Mouse (Mus musculus) stomach, postnatal 0 days (tissue): ENCODE results near the gene Edem2. TPM values are rescaled to one million over a fixed set of nuclear protein-coding genes. Genes with fewer than 3 reads are reported as not detected.

Experiments used
- ATAC-seq: fragments of 200-750 bp; cut with Nextera tagmentation; 2 replicates; pipeline ENCODE4 v1.8.0; 2017; ENCODE audit not compliant: low FRiP score, low TSS enrichment
- DNase-seq: peaks from one replicate; pipeline ENCODE4 v3.0.0-alpha.2; 2016; ENCODE audit warnings: low spot score
- H3K27ac ChIP-seq: fragments of 300-500 bp; sonication (generic); replicated peaks from 2 replicates; pipeline ENCODE4 v1.5.1; 2014; ENCODE audit warnings: mild to moderate bottlenecking, control low read depth
- H3K27me3 ChIP-seq: fragments of 300-500 bp; sonication (generic); 2 replicates; pipeline ENCODE4 v1.6.1; 2014; ENCODE audit warnings: low read length; ENCODE audit not compliant: control insufficient read depth, insufficient read depth
- H3K36me3 ChIP-seq: fragments of 300-500 bp; sonication (generic); 2 replicates; pipeline ENCODE4 v1.6.1; 2014; ENCODE audit warnings: low read length, mixed read lengths; ENCODE audit not compliant: control insufficient read depth, insufficient read depth
- H3K4me1 ChIP-seq: fragments of 300-500 bp; sonication (generic); replicated peaks from 2 replicates; pipeline ENCODE4 v1.6.1; 2014; ENCODE audit warnings: antibody characterized with exemption; ENCODE audit not compliant: control insufficient read depth, insufficient read depth
- H3K4me2 ChIP-seq: fragments of 300-500 bp; sonication (generic); replicated peaks from 2 replicates; pipeline ENCODE4 v1.6.1; 2014; ENCODE audit warnings: low read depth, mild to moderate bottlenecking, control low read depth, moderate library complexity
- H3K4me3 ChIP-seq: fragments of 300-500 bp; sonication (generic); 2 replicates; pipeline ENCODE4 v1.5.1; 2014; ENCODE audit warnings: low read depth, low read length, control low read depth
- H3K9ac ChIP-seq: fragments of 300-500 bp; sonication (generic); 2 replicates; pipeline ENCODE4 v1.6.1; 2014; ENCODE audit warnings: mild to moderate bottlenecking, low read length, control low read depth, mixed read lengths
- H3K9me3 ChIP-seq: fragments of 300-500 bp; sonication (generic); 2 replicates; pipeline ENCODE4 v1.6.1; 2016; ENCODE audit warnings: low read length; ENCODE audit not compliant: control insufficient read depth
- CTCF ChIP-seq: IDR thresholded peaks from 2 replicates; pipeline ENCODE4 v1.5.1; 2016; ENCODE audit warnings: antibody characterized with exemption, low read depth, mild to moderate bottlenecking, moderate library complexity
- EP300 ChIP-seq: optimal IDR thresholded peaks from 2 replicates; pipeline ENCODE3; 2016; ENCODE audit warnings: antibody characterized with exemption
- WGBS: fragments of 180-500 bp; shearing (Covaris S2); extraction: QIAGEN DNeasy Blood & Tissue Kit; methylation state at CpG from one replicate; pipeline ENCODE4 v1.1.7; 2014; 5-methylcytosine and 5-hydroxymethylcytosine counted together
- polyA plus RNA-seq: library from polyadenylated mRNA; unstranded; fragments of >200 nt; fragmentation: Nextera tagmentation; extraction: Ambion mirVana; gene quantifications from 2 replicates; pipeline ENCODE4 v1.2.1, GENCODE M21; 2015

Edem2 gene
- polyA plus RNA-seq, 1 experiment from 2014 or later = 64.9 TPM

GRCm38 (mm10) chr2:155691336-155691722 is 37.9 kb downstream of the Edem2 start:
- Histone ChIP-seq H3K4me2 (peak overlapping the region; percentile 73), H3K27ac (peak overlapping the region; percentile 94), H3K9ac (peak overlapping the region; percentile 97), H3K4me3 (peak overlapping the region; percentile 96), H3K36me3 (no peaks in the 10 kb centered on the region), H3K9me3 (no peaks in the 10 kb centered on the region), H3K27me3 (no peaks in the 10 kb centered on the region), H3K4me1 (no peaks in the 10 kb centered on the region)
- ATAC-seq (no peak), DNase-seq (no peak)
- TF ChIP-seq EP300 = no peak
- TF ChIP-seq CTCF = no peak
- WGBS = under 1% methylated on average over 8 of the region's 8 CpGs

GRCm38 (mm10) chr2:155689211-155689610 is 40.1 kb downstream of the Edem2 start:
- 0 out of 2 replicates have a peak, but pooled peaks cover 3% of the 10 kb centered on the region for H3K36me3 ChIP-seq
- WGBS = 62% methylated on average over 4 of the region's 4 CpGs
- DNase-seq (no peak), ATAC-seq (no peak)
- no peak for TF ChIP-seq EP300
- TF ChIP-seq CTCF = no peak
- no peaks in the 10 kb centered on the region for H3K4me1 ChIP-seq
- H3K27ac ChIP-seq = no peak overlapping the region
- no peaks in the 10 kb centered on the region for H3K27me3 ChIP-seq
- H3K4me3 ChIP-seq = no peak overlapping the region
- H3K9me3 ChIP-seq = no peaks in the 10 kb centered on the region
- H3K9ac ChIP-seq = no peak overlapping the region
- H3K4me2 ChIP-seq = no peak overlapping the region

GRCm38 (mm10) chr2:155687746-155688145 is 41.5 kb downstream of the Edem2 start:
- Histone ChIP-seq H3K27ac (no peak overlapping the region), H3K4me1 (no peaks in the 10 kb centered on the region), H3K4me2 (no peak overlapping the region), H3K9me3 (no peaks in the 10 kb centered on the region), H3K27me3 (no peaks in the 10 kb centered on the region), H3K9ac (no peak overlapping the region), H3K4me3 (no peak overlapping the region), H3K36me3 (0 out of 2 replicates have a peak, but pooled peaks cover 3% of the 10 kb centered on the region)
- DNase-seq = no peak
- no peak for TF ChIP-seq CTCF
- TF ChIP-seq EP300 = no peak
- ATAC-seq = no peak
- 89% methylated on average over 11 of the region's 11 CpGs for WGBS

DNA sequence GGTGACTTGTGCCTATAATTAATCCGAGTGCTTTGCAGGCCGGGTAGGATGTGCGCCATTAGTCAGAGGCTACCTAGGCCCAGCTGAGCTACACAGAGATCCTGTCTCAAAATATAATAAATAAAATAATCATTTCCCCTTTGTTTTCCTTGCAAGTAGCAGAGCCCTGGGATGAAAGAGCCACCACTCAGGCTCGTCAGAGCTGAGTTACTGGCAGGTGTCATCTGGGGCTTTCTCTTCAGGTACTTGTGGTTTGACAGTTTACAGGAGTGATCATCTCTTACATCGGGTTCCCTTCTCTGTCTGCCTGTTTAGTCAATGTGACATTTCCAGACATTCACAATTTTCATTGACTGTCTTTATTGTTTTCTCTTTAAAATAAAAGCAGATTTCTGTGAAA is 42.7 kb downstream of the Edem2 start:
- H3K9ac ChIP-seq = no peak overlapping the region
- ATAC-seq (no peak), DNase-seq (no peak)
- H3K4me1 ChIP-seq = no peaks in the 10 kb centered on the region
- H3K4me3 ChIP-seq = no peak overlapping the region
- H3K27ac ChIP-seq = no peak overlapping the region
- H3K27me3 ChIP-seq = no peaks in the 10 kb centered on the region
- no peak overlapping the region for H3K4me2 ChIP-seq
- TF ChIP-seq CTCF (no peak), EP300 (no peak)
- H3K36me3 ChIP-seq = 0 out of 2 replicates have a peak, but pooled peaks cover 3% of the 10 kb centered on the region
- WGBS = 77% methylated on average over 5 of the region's 5 CpGs
- no peaks in the 10 kb centered on the region for H3K9me3 ChIP-seq

DNA sequence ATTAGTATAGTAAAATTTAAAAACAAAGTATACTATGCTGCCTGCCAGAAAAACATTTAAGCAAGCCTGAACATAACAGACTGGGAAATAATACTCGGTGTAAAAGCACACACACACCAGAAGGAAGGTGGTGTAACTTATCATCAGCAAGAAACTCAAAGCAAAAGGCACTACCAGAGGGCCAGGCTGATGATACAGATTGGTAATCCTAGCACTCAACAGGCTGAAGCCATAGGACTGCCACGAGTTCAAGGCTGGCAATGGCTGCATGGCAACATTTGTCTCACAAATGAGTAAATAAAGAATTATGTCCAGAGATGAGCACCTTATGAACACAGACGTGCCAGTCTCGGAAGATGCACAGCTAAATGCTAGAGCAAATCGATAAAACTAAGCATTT is 45.5 kb downstream of the Edem2 start:
- no peak overlapping the region for H3K4me3 ChIP-seq
- H3K36me3 ChIP-seq = 0 out of 2 replicates have a peak, but pooled peaks cover 3% of the 10 kb centered on the region
- H3K4me1 ChIP-seq = no peaks in the 10 kb centered on the region
- WGBS = 87% methylated on average over 5 of the region's 5 CpGs
- TF ChIP-seq EP300 = no peak
- TF ChIP-seq CTCF = no peak
- H3K27me3 ChIP-seq = no peaks in the 10 kb centered on the region
- no peak overlapping the region for H3K9ac ChIP-seq
- H3K9me3 ChIP-seq = no peaks in the 10 kb centered on the region
- DNase-seq (no peak), ATAC-seq (no peak)
- no peak overlapping the region for H3K27ac ChIP-seq
- H3K4me2 ChIP-seq = no peak overlapping the region

- no peak overlapping the region for H3K4me2 ChIP-seq
- 0 out of 2 replicates have a peak, but pooled peaks cover 3% of the 10 kb centered on the region for H3K36me3 ChIP-seq
- 67% methylated on average over 3 of the region's 3 CpGs for WGBS
- H3K4me3 ChIP-seq = no peak overlapping the region
- TF ChIP-seq EP300 (no peak), CTCF (no peak)
- H3K9me3 ChIP-seq = no peaks in the 10 kb centered on the region
- DNase-seq (no peak), ATAC-seq (no peak)
- no peaks in the 10 kb centered on the region for H3K4me1 ChIP-seq
- no peaks in the 10 kb centered on the region for H3K27me3 ChIP-seq
- no peak overlapping the region for H3K9ac ChIP-seq
- H3K27ac ChIP-seq = no peak overlapping the region
These were observed 46.1 kb downstream of the Edem2 start for GRCm38 (mm10) chr2:155683137-155683536.
